Mouse (Mus musculus): ENCODE data around the gene Ptges3.
"Not testable (repeated sequence)": the region's sequence is repeated elsewhere in the genome, so short reads cannot be mapped to it uniquely, and the experiment has no call there.

The Ptges3 gene

DNA sequence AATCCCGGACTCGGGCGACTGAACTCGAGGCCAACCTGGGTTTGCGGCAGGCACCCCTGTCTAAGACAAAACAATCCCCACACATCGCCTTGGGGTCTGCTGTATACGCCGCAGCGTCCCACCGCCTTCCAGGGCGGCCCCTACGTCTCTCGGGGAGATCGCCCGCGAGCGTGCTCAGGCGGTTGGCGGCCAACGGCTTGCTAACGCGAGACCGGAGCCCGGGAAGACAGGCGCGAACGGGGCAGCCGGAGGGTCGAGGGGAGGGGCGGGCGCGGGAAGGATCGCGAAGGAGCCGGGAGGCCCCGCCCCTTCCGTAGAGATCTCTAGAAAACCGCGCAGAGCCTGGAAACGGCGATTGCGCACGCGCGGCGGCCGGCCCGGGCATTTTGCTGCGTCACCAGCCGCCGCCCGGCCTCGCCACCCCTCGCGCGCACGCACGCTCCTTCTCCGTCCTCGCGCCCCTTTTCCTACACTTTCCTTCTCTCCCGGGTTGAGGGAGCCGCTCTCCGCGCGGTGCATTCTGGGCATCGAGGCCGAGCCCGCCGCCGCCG lies at the start of gene Ptges3:
Gene Ptges3 (plus strand): TSS at position 354 of the 551 bp plus-strand sequence.
- DNase-seq (ENCODE audit: low spot score): peak; percentile 94

DNA sequence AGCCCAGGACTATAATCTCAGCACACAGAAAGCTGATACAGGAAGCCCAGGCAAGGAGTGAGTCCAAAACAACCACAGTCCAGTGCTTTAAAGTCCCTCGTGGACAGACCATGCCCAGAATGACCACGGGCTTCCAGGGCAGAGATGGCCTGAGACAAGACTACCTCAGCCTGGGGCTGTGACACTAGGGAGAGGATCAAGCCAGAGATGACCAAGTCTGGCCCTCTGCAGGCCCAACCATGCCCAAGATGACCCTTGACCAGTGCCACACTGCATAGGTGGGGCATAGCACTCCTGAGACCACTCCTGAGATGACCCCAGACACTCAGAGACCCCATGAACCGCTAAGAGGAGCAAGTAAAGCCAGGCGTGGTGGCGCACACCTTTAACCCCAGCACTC lies 49.0 kb upstream of the Ptges3 start:
- DNase-seq (ENCODE audit: low spot score): no peak

DNA sequence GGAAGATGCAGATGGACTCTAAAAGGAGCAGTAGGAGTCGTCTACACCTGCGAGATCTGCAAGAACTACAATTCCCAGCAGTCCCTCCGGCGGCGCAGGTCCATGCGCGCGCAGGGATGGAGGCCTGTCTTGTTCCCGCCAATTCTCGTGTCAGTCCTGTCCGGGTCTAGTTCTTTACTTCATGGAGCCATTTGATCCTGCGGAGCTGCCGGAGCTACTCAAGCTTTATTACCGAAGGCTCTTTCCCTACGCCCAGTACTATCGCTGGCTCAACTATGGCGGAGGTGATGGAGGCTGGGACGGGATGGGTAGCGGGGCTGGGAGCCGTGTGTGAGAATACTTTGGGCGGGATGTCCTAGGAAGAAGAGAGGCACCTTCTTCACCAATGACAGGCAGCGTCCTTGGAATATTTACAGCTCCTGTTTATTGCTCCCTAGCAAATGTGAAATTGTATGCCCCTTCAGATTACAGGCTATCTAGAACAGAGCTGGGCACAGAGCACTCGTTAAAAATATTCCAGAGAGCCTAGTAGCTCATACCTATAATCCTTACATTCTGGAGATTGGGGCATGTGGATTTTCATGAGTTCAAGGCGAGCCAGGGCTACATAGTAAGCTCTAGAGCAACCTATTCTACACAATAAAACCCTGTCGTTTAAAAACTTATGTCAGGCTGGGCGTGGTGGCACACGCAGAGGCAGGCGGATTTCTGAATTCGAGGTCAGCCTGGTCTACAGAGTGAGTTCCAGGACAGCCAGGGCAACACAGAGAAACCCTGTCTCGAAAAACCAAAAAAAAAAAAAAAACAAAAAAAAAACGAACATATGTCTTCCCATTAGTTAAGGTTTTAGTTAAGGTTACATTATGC lies 43.5 kb upstream of the Ptges3 start, which contains the start of gene Prim1:
Gene Prim1 (plus strand): TSS at position 101 of the 867 bp plus-strand sequence.
- DNase-seq (ENCODE audit: low spot score): peak; percentile 55

DNA sequence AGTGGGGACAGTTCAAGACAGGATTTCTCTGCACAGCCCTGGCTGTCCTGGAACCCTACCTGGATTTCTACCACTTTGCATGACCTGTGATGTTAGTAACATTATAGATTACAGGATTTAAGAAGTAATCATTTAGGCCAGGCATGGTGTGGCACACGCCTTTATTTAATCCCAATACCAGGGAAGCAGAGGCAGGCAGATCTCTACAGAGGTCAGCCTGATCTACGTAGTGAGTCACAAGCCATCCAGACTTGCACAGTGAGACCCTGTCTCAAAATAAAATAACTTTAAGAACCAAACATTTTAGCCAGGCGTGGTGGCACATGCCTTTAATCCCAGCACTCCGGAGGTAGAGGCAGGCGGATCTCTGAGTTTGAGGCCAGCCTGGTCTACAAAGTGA lies 36.6 kb upstream of the Ptges3 start:
- DNase-seq (ENCODE audit: low spot score): no peak

DNA sequence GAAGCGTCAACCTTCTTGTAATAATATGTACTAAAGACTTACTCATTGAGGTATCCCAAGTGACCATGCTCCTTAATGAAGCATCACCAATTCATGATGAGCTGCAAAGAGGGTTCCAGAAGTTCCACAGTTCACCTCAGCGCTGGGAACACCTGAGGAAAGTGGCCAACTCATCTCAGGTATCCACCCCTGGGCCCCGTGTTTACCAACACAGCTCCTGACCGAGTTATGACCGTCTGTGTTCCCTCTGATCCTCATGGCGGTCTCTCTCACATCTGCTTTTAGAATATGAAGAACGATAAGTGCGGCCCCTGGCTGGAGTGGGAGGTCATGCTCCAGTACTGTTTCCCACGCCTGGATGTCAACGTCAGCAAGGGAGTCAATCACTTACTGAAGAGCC lies 35.3 kb upstream of the Ptges3 start:
- DNase-seq (ENCODE audit: low spot score): no peak

DNA sequence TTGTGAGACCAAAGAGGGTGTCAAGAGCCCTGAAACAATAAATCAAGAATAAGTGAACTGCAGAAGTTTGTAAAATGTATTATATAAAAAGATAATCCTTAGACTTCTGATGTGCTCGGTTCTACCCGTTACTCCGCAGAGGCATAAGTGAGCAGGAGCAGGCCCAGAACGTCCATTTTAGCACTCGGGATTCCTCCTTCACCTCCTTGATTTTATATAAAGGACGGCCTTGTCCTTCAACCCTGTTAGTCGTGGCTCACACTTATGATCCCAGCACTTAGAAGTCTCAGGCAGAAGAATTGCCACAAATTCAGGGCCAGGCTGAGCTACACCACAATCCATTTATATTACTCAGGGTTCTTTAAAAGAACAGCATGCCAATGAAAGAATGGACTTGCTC lies 28.8 kb upstream of the Ptges3 start:
- DNase-seq (ENCODE audit: low spot score): no peak

DNA sequence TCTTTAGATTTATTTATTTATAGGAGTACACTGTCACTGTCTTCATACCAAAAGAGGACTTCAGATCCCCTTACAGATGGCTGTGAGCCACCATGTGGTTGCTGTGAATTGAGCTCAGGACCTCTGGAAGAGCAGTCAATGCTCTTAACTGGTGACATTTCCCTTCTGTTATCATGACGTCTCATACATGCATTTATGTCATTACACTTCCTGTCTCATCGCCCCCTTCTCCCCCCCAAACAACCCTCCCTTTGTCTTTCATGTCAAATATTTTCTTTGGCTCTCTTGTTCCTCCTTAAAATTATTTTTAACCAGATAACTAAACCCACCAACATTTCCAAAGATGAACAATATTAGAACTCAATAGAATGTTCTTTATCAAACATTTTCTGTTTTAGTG lies 27.9 kb upstream of the Ptges3 start:
- no peak for DNase-seq (ENCODE audit: low spot score)

DNA sequence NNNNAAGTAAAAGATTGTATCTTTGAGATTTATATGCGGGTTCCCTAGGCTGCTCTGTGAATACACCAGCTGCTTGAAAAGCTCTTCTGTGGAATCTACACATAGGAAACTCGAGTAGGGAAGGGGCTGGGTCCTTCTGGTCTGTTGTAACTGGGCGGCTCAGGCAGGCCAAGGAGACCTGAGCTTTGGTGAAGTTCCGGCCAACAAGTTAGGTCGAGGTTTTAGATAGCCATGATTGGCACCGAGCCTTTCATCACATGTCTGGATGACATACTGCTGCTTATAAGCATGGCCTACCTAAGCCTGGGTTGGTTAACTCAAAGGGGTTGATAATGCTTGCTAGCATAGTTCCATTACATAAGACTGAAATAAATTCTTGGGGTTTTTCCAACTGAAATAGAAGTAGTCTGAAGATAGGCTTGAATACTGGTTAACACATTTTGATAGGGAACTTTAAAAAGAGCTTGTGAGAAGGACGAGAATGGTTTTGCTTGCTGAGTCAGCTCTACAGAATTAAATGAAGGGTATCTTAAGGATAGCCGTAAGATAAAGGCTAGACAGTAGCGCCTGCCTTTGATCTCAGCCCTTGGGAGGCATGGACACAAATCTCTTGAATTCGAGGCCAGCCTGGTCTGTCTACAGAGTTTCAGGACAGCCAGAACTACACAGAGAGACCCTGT lies 21.9 kb upstream of the Ptges3 start:
- peak; percentile 78 for DNase-seq (ENCODE audit: low spot score)

DNA sequence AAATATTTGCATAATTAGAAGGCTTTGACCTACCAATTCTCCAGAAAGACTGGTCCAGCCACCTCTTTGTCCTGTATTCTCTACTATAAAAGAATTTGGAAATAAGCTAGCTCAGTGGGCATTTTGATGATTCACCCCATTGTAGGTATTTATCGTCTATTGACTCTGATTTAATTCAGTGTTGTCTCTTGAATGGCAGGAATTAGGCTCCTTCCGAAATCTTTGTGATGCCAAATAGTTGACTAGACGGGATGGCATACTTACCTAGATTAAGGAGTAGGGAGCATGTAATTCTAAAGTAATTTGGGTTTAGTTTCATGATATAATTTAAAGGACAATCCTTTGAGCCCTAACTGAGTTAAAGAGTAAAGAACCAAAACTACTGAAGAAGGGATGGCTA lies 20.8 kb upstream of the Ptges3 start:
- no peak for DNase-seq (ENCODE audit: low spot score)

DNA sequence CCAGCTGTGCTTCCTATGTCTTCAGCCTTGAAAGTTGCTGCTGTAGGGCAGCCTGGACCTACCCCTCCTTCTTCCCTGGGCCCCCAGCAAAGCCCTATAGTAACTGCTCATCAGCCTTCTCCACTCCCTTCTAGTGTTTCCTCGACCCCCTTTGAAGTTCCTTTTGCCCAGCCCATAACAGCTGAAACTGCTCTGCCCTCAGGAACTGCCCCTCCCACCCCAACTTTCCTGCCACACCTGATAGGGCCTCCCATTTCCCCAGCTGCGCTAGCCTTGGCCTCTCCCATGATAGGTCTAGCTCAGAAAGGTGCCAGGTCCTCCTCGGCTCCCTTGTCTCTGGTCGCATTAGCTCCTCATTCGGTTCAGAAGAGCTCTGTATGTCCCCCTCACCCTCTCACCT lies 19.6 kb upstream of the Ptges3 start:
- no peak for DNase-seq (ENCODE audit: low spot score)

DNA sequence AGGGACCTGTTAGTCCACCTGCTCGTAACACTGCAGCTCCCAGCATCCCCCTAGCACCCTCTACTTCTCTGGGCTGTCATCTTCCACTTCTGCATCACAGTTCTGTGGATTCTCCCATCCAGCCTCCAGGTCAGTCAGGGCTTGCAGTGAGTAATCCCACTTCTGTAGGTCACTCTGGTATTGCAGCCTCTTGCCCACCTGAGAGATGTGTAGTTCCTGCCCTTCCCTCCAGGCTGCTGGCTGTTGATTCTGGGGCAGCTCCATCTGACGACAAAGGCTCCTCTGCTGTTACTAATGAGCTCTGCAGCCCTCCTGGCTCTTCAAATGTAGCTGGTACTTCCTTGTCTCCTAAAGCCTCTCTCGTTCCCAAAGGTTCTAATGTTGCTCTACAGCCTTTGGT lies 18.9 kb upstream of the Ptges3 start:
- DNase-seq (ENCODE audit: low spot score): no peak

DNA sequence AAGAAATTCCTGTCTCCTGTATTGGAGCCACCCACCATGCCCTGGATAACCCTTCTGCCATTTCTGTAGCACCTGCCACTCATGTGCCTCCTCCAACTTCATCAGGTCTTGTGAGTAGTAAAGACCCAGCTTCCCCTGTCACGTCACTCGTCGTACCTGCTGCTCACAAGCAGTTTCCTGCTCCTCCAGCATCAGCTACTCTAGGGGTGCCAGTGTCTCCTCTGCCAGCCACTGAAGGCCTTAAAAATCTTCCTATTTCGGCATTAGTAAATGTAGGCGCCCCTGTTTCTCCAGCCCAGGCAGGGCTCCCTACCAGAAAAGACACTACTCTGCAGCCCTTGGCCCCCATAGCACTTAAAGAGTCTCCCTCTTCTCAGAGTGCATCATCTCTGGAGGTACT lies 18.5 kb upstream of the Ptges3 start:
- DNase-seq (ENCODE audit: low spot score): no peak

DNA sequence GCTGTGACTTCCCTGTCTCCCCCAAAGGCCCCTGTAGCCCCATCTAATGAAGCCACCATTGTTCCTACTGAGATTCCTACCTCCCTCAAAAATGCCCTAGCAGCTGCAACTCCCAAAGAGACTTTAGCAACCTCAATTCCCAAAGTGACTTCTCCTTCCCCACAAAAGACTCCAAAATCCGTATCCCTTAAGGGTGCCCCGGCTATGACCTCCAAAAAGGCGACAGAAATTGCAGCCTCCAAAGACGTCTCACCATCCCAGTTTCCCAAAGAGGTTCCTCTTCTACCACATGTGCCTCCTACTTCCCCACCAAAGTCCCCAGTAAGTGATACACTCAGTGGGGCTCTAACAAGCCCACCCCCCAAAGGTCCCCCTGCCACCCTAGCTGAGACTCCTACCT lies 17.1 kb upstream of the Ptges3 start:
- no peak for DNase-seq (ENCODE audit: low spot score)

DNA sequence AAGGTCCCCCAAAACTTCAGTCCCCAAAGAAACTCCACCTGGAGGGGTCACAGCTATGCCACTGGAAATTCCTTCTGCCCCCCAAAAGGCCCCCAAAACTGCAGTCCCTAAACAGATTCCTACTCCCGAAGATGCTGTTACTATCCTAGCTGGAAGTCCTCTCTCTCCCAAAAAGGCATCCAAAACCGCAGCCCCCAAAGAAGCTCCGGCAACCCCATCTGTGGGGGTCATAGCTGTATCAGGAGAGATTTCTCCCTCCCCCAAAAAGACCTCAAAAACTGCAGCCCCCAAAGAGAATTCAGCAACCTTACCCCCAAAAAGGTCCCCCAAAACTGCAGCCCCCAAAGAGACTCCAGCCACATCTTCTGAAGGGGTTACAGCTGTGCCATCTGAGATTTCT lies 16.3 kb upstream of the Ptges3 start:
- DNase-seq (ENCODE audit: low spot score): no peak

DNA sequence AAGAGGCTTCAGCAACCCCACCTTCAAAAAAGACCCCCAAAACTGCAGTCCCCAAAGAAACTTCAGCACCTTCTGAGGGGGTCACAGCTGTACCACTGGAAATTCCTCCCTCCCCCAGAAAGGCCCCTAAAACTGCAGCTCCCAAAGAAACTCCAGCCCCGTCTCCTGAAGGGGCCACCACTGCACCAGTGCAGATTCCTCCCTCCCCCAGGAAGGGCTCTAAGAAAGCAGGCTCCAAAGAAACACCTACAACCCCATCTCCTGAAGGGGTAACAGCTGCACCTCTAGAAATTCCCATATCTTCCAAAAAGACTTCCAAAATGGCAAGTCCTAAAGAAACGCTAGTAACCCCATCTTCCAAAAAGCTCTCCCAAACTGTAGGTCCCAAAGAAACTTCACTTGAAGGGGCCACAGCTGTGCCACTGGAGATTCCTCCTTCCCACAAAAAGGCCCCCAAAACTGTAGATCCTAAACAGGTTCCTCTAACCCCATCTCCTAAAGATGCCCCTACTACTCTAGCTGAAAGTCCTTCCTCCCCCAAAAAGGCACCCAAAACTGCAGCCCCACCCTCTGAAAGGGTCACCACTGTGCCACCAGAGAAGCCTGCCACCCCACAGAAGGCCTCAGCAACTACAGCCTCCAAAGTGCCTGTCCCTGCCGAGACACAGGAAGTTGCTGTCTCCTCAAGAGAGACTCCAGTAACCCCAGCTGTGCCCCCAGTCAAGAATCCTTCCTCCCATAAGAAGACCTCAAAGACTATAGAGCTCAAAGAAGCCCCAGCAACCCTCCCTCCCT lies 15.5 kb upstream of the Ptges3 start:
- no peak for DNase-seq (ENCODE audit: low spot score)

DNA sequence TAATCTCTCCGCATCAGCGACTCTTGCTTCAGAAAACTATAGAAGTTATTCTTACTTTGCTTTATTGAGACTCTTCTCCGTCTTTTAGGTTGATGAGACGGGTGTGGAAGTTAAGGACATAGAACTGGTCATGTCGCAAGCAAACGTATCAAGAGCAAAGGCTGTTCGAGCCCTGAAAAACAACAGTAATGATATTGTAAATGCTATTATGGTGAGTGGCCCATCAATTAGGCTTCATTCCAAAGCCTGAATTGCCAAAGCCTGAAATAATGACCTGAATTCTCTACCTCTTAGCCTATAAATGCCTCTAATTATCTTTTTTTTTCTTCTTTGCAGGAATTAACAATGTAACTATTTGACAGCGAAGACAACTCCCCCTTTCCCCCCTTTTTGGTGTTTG lies 10.6 kb upstream of the Ptges3 start:
- DNase-seq (ENCODE audit: low spot score): no peak

DNA sequence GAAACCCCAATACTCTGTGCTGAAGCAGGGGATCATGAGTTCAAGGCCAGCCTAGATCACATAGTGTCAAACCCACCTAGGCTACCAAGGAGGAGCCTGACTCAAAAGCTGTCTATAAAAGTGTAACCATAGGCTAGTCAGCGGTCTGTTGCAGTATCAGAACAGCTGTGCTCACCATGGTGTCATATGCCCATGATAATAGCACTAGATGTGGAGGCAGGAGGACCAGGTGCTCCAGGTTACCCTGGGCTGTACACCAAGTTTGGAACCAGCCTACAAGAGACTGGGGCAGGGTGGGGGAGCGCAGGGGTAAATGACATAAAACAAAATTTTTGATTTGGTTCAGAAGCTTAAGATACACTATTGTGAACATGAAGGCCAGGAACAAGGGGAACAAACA lies 9.0 kb upstream of the Ptges3 start:
- no peak for DNase-seq (ENCODE audit: low spot score)

DNA sequence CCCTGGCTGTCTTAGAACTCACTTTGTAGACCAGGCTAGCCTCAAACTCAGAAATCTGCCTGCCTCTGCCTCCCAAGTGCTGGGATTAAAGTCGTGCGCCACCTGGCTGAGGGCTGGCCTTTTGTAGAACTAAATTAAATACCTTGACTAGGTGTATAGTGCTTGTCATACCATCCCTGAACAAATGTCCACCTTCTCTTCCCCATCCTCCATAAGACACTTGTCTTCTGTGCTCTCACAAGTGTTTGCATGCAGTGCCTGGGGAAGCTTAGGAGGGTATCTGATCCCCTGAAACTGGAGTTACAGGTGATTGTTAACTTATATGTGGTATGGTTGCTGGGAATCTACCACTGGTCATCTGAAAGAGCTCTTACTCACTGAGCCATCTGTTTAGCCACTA lies 8.4 kb upstream of the Ptges3 start:
- DNase-seq (ENCODE audit: low spot score): no peak

DNA sequence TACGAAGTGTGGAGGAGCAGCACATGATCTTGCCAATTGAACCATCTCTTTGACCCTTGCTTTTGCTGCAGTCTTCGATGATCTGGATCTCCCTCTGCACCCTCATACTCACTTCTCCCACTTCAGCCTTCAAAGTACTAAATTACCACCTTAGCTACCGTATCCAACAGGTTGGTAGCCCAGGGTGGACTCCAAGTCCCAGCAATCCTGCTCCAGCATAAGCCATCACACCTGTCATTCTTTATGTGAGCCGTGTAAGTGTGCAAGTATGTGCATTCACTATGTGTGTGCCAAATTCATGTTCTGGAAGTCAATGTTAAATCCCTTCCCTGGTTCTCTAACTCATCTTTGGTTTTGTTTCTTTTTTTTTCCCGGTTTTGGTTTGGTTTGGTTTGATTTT lies 7.2 kb upstream of the Ptges3 start:
- DNase-seq (ENCODE audit: low spot score): no peak

DNA sequence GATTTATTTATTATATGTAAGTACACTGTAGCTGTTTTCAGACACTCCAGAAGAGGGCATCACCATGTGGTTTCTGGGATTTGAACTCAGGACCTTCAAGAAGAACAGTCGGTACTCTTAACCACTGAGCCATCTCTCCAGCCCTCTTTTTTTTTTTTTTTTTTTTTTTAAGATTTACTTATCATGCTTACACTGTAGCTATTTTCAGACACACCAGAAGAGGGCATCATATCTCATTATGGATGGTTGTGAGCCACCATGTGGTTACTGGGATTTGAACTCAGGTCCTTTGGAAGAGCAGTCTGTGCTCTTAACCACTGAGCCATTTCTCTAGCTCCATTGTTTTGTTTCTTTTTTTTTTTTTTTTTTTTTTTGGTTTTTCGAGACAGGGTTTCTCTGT lies 6.6 kb upstream of the Ptges3 start:
- not testable (repeated sequence) for DNase-seq (ENCODE audit: low spot score)

DNA sequence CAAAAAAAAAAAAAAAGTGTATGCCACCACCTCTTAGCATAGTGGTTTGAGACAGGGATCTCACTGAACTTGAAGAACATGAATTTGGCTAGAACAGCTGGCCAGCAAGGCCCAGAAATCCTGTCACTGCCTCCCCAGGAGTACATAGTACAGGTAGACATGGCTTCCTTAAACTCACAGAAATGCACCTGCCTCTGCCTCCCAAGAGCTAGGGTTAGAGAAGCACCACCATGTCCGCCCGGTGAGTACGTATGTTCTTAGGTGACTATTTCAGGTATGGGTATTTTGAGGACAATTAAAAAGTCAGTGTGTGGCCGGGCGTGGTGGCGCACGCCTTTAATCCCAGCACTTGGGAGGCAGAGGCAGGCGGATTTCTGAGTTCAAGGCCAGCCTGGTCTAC lies 5.8 kb upstream of the Ptges3 start:
- no peak for DNase-seq (ENCODE audit: low spot score)

DNA sequence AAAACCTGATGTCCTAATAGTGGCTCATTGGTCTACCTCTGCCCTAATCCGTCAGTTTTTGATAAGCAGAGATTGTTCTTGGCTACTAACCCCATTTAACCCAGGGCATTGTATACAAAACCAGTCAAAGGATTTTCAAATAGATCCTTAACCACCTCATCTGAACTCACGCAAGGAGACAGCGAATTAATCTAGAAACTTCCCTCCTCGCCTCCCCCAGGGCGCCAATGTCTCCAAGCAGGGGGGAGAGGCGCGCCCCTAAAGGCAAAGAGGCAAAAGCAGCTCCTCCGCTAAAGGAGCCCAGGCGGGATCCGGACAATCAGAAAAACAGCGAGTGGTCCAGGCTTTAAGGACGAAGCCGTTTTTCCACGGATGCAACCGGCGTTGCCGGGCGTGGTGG lies 570 bp upstream of the Ptges3 start:
- DNase-seq (ENCODE audit: low spot score): no peak

All from adipocyte (in vitro differentiated cells).